In genomic region chr10:52101273-52101672, GRCm38 (mm10) we compare ENCODE assay signal across 24 mouse cellular contexts.
"Had no signal": no experiment of that assay in that cellular context is flagged by ENCODE, and none has a peak within 500 bp of the region (broad histone marks: within the 10 kb centered on the region; RNA-seq: fewer than 3 reads in every experiment).

No protein-coding gene starts in this region.

- ATAC-seq: forebrain, embryonic 15.5 days; forebrain, postnatal 0 days; hindbrain, embryonic 16.5 days; inflammation-experienced regulatory T-cells, adult 6 months; liver, embryonic 12.5 days had no signal

- H3K4me1 ChIP-seq: forebrain, embryonic 15.5 days; heart, embryonic 10.5 days; heart, embryonic 12.5 days; hindbrain, embryonic 10.5 days; hindbrain, embryonic 12.5 days; limb, embryonic 13.5 days; limb, embryonic 15.5 days; liver, embryonic 12.5 days had no signal

- DNase-seq: forebrain, postnatal 0 days; gastrocnemius, adult 2 months; gastrocnemius, postnatal 10 days; gastrocnemius, postnatal 25 days; heart, adult 2 months; heart, postnatal 10 days; heart, postnatal 4 days; kidney, adult 8-10 months; kidney, postnatal 25 days; layer of hippocampus, adult 9-11 months; layer of hippocampus, postnatal 36 days; left cerebral cortex, postnatal 4 days had no signal

- H3K4me3 ChIP-seq: forebrain, embryonic 15.5 days; gastrocnemius, adult 2 months; heart, adult 2 months; heart, embryonic 10.5 days; heart, embryonic 12.5 days; hindbrain, embryonic 10.5 days; hindbrain, embryonic 12.5 days; limb, embryonic 13.5 days; limb, embryonic 15.5 days; liver, embryonic 12.5 days had no signal

- H3K27me3 ChIP-seq: forebrain, embryonic 15.5 days; heart, embryonic 12.5 days; hindbrain, embryonic 12.5 days; limb, embryonic 13.5 days; limb, embryonic 15.5 days; liver, embryonic 12.5 days had no signal

- H3K9me3 ChIP-seq: forebrain, embryonic 15.5 days; heart, embryonic 10.5 days; heart, embryonic 12.5 days; hindbrain, embryonic 10.5 days; hindbrain, embryonic 12.5 days; limb, embryonic 13.5 days; limb, embryonic 15.5 days; liver, embryonic 12.5 days had no signal

- H3K27ac ChIP-seq: forebrain, embryonic 15.5 days; gastrocnemius, adult 2 months; heart, adult 2 months; heart, embryonic 10.5 days; hindbrain, embryonic 10.5 days; hindbrain, embryonic 12.5 days; hindbrain, embryonic 14.5 days; limb, embryonic 13.5 days; limb, embryonic 15.5 days; liver, embryonic 12.5 days; liver, embryonic 14.5 days had no signal

- H3K36me3 ChIP-seq: forebrain, embryonic 15.5 days; heart, embryonic 10.5 days; heart, embryonic 12.5 days; hindbrain, embryonic 10.5 days; hindbrain, embryonic 12.5 days; limb, embryonic 13.5 days; limb, embryonic 15.5 days; liver, embryonic 12.5 days had no signal

- H3K4me2 ChIP-seq: forebrain, embryonic 15.5 days; heart, embryonic 12.5 days; hindbrain, embryonic 12.5 days; hindbrain, embryonic 14.5 days; limb, embryonic 13.5 days; limb, embryonic 15.5 days; liver, embryonic 12.5 days had no signal

- H3K9ac ChIP-seq: forebrain, embryonic 15.5 days; forebrain, postnatal 0 days; heart, embryonic 12.5 days; hindbrain, embryonic 12.5 days; hindbrain, embryonic 14.5 days; limb, embryonic 13.5 days; limb, embryonic 15.5 days; liver, embryonic 12.5 days; liver, embryonic 14.5 days had no signal
